Mouse (Mus musculus) granulocyte monocyte progenitor cell, adult 5-6 weeks (primary cell): Measurements from ENCODE around the gene Jtb. TPM values are rescaled to one million over a fixed set of nuclear protein-coding genes. Genes with fewer than 3 reads are reported as not detected.

Experiments
- ATAC-seq: replicated peaks from 2 replicates; pipeline ENCODE4 v1.8.0; 2016; ENCODE audit warnings: mild to moderate bottlenecking, moderate TSS enrichment, inconsistent platforms; ENCODE audit not compliant: poor library complexity, severe bottlenecking
- total RNA-seq, 2 experiments: library from RNA; stranded (forward) in 1 of 2; stranded (reverse) in 1 of 2; fragments of 200-712, 200-1000 nt in 1 of 2; fragments of >200 nt in 1 of 2; fragmentation: Nextera tagmentation in 1 of 2; gene quantifications; 2 replicates each; pipeline ENCODE4 v1.2.3; 2014 to 2017

Gene Jtb
- total RNA-seq (2014; fragmentation: Nextera tagmentation) (85.8 and 89.8 TPM in 2 replicates), total RNA-seq (2017) (44.6 and 55.5 TPM in 2 replicates)

DNA sequence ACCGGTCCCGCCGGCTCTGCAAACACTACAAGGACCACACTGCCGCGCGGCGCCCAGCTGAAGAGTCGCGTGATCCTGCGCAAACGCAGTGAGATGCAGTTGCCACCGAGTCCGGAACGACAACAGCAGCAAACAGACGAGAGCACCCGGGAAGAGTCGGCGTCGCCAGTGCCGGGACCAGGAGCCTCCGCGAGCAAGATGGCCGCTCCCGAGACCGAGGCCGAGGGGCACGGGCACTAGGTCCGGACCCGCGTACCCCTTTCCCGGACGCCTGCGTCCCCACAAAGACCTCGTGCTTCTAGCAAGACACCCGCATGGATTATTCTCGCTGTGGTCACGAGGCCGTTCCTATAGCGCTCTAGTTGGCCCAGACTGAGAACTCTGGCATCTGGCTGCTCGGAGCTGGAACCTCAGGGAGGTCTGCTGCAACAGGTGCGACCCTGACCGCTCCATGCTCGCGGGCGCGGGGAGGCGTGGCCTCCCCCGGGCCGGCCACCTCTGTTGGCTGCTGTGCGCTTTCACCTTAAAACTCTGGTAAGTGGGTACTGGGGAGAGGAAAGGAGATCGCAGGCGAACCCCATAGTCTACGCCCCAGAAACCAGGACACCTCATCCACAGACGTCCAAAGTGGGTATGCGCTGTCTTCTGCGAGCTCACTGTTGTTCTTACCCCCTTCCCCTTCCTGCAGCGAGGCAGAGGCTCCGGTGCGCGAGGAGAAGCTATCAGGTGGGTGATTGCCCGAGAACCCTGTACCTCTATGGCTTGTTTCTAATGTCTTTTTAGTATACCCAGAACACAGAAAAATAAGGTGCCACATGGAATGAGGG, at the start of gene Jtb:
Gene Jtb (plus strand): TSS at position 91 of the 827 bp plus-strand sequence.
- ATAC-seq, result peak; percentile 93

DNA sequence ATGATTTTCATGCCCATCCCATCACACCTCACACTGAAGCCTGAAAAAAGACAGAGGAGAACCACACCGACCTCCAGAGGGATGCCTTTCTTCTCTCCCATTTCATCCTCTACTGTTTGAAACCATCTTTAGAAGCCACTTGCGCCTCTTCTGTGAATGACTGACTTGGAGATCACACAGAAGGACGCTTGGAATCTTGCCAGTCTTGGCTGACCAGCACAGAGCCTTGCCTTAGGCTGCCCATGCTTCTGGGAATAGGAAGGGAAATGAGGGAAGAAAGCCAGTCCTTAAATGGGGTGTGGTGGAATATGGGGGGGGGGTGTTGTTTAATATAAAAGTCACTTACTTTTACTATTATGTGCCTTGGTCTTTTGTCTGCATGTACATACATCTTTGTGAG, 47.8 kb upstream of the Jtb start:
- ATAC-seq, result no peak

- no peak for ATAC-seq
Observed at GRCm38 (mm10) chr3:90190859-90191510, 40.4 kb upstream of the Jtb start.

DNA sequence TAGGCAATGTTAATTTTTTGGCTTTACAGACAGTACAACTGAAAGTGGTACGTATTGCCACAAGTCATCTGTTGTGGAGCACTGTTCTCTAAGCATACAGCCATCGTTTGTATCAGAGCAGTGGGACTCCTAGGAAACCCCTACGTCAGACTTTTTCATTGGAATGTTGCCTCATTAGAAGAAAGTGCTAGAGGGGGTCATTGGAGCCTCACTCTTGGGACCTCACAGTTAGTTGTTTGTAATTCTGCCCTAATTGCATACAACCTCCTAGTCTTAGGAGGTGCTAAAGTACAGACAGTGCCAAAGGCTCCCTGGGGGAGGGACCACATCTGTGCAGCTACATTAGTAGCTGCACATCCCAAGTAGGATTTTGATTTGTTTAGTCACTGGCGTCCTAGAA, 36.6 kb upstream of the Jtb start:
- no peak for ATAC-seq

DNA sequence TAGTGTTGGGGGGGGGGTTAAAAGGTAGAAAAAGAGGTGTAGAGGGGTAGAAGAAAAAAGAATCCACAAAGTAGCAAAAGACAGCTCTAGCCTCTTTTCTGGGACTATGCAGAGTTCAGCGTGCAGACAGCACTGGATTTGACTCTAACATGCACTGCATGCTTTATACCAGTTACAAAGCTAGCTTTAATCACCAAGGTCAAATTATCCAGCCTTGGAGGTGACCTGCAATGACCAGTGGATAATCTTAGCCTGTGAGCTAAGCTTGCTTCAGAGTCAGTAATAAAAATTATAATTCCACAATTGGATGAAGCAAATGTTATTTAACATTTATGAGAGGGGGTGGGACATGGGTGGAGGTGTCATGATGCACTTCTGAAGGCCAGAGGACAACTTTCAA, 35.8 kb upstream of the Jtb start:
- ATAC-seq, result no peak

- ATAC-seq, result no peak
Observed at GRCm38 (mm10) chr3:90197548-90197947, 33.8 kb upstream of the Jtb start.

GRCm38 (mm10) chr3:90202884-90203283, 28.5 kb upstream of the Jtb start:
- ATAC-seq, result no peak

GRCm38 (mm10) chr3:90203619-90204018, 27.8 kb upstream of the Jtb start:
- no peak for ATAC-seq

GRCm38 (mm10) chr3:90204582-90204981, 26.8 kb upstream of the Jtb start:
- no peak for ATAC-seq

- no peak for ATAC-seq
Observed at GRCm38 (mm10) chr3:90208662-90209061, 22.7 kb upstream of the Jtb start.

GRCm38 (mm10) chr3:90209908-90210566, 21.4 kb upstream of the Jtb start:
- no peak for ATAC-seq

- no peak for ATAC-seq
Observed at GRCm38 (mm10) chr3:90211475-90212398, 19.7 kb upstream of the Jtb start.

- ATAC-seq, result no peak
Observed at GRCm38 (mm10) chr3:90212723-90213122, 18.7 kb upstream of the Jtb start.

DNA sequence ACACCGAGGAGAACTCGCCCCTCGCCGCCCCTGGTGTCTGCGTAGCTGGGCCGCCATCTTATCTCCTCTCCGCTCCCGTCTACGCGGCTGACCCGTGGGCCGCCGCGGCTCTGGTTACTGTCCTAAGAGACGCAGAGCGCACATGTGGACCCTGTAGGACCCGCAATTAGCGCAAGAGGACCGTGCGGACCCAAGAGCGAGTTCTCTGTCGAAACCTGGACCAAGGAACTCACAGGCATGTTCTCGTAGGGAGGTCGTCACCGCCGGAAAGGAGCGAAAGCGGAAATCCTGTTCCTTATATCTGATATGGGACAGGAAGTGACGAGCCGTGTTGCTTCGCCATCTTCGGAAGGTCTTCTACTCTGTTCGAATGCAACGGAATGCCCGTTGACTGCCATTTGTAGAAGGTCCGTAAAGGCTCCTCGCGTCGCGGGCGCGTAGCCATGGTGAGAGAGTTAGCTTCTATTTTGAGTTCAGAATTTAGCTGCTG, 18.0 kb upstream of the Jtb start, which contains the start of the genes Rps27 and Rab13:
Gene Rps27 (minus strand): TSS at position 275 of the 490 bp plus-strand sequence.
Gene Rab13 (plus strand): TSS at position 319 of the 490 bp plus-strand sequence.
- peak; percentile 91 for ATAC-seq

DNA sequence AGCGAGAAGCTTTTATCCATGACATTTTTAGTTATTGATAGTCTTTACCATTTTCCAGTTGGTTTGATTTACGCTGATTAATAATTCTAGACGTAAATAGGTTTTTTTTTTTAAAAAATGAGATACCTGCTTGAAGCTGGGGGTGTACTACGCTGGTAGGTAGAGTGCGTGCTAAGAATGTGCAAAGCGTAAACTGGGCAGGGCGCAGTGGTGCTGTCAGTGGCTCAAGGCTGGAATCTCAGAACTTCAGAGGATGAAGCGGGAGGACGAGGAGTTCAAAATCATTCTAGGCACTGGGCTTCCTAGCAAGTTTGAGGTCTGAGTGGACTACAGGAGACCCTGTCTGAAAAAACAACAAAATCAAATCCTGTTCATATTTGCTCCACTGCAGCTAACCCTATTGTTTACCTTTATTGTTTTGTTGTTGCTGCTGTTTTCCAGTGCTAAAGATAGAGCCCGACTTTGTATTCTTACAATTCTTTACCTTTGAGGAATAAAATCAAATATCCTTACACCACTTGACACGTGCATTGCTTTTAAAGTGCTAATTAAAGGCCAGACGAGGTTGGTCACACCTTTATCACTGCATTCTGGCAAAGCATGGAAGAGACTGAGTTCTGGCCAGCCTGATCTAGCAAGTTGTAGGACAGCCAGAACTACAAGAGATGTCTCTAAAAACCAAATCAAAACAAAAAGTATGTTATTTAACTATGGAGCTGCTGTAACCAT, 17.3 kb upstream of the Jtb start:
- no peak for ATAC-seq

GRCm38 (mm10) chr3:90215825-90216380, 15.5 kb upstream of the Jtb start:
- ATAC-seq, result no peak

- ATAC-seq, result peak; percentile 69
Observed at GRCm38 (mm10) chr3:90220088-90220487, 11.3 kb upstream of the Jtb start.

GRCm38 (mm10) chr3:90220531-90220951, 10.9 kb upstream of the Jtb start:
- peak; percentile 64 for ATAC-seq

GRCm38 (mm10) chr3:90221123-90221522, 10.3 kb upstream of the Jtb start:
- ATAC-seq, result no peak
